8 mouse cellular contexts compared by ENCODE assay signal in the genomic region with DNA sequence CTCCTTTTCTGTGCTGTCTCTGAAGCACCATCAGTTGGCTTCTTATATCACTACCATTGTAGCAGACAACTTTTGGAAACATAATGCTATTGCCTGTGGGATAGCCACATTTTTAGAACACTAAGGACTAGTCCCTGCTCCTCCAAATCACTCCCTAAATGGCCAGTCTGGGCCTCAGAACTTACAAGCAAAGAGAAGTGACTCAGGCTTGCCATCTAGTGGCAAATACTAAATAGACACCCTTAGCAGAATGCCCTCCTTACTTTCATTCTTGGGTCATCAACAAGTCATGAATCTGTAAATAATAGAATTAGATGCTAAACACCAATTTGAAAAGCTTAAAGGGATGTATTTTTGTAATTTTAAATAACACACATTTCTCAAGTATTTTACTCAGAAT. TPM values are rescaled to one million over a fixed set of nuclear protein-coding genes. Genes with fewer than 3 reads are reported as not detected.
DNase-seq lines count a peak whose midpoint lies in the region; ATAC-seq and TF ChIP-seq lines count a peak whose summit lies in the region.

No protein-coding gene starts in this region.

- peak; percentile 52 for ATAC-seq in inflammation-experienced regulatory T-cells, adult 6 months
- ATAC-seq in midbrain, embryonic 16.5 days = 0 out of 2 replicates have a peak, but pooled peaks have one; percentile 57

- H3K4me1 ChIP-seq in MEL (ENCODE audit: control insufficient read depth in 1 of 2, insufficient read depth in 2 of 2, low read length in 2 of 2) = no peaks in the 10 kb centered on the region
- H3K4me1 ChIP-seq in midbrain, embryonic 16.5 days (ENCODE audit: control insufficient read depth, insufficient read depth, low read length) = no peaks in the 10 kb centered on the region

- no peak for TF ChIP-seq EP300 in MEL (IDR thresholded peaks at IDR 0.05; ENCODE audit: low read depth in 1 of 2, low read length in 2 of 2)

- H3K79me2 ChIP-seq in MEL (ENCODE audit: control insufficient read depth, insufficient read depth, low read length, poor library complexity) = no peaks in the 10 kb centered on the region

- peak in 2 of 3 experiments; percentile 57 to 66; a peak in 4 of 6 replicates for TF ChIP-seq CTCF in MEL (IDR thresholded peaks at IDR 0.05 in 2 of 3, conservative IDR thresholded peaks at IDR 0.05 in 1 of 3; ENCODE audit: control insufficient read depth in 1 of 3, insufficient read depth in 1 of 3, low read depth in 2 of 3, low read length in 3 of 3, poor library complexity in 1 of 3, severe bottlenecking in 1 of 3)

- no peaks in the 10 kb centered on the region for H3K9me3 ChIP-seq in MEL (replicated peaks; ENCODE audit: insufficient read depth, low read length)
- no peaks in the 10 kb centered on the region for H3K9me3 ChIP-seq in midbrain, embryonic 16.5 days (replicated peaks; ENCODE audit: control insufficient read depth, low read length, poor library complexity, severe bottlenecking)

- H3K36me3 ChIP-seq in MEL (ENCODE audit: control insufficient read depth in 1 of 2, insufficient read depth in 2 of 2, low read length in 2 of 2) = no peaks in the 10 kb centered on the region
- H3K36me3 ChIP-seq in midbrain, embryonic 16.5 days (ENCODE audit: control insufficient read depth, insufficient read depth, low read length) = 0 out of 2 replicates have a peak, but pooled peaks cover 3% of the 10 kb centered on the region

- DNase-seq in layer of hippocampus, adult 11-12 months (ENCODE audit: low spot score) = peak; percentile 50
- no peak for DNase-seq in layer of hippocampus, postnatal 10 days (ENCODE audit: low spot score in 2 of 2)
- peak; percentile 59 for DNase-seq in MEL (ENCODE audit: low read depth, low spot score)
- peak; percentile 62 to 78 for DNase-seq in cerebellum, postnatal 10 days
- no peak for DNase-seq in adrenal gland, adult 2 months
- no peak for DNase-seq in left cerebral cortex, postnatal 10 days (ENCODE audit: extremely low spot score in 1 of 2, low spot score in 2 of 2)

- intact Hi-C loops in left cerebral cortex, postnatal 10 days (cut with DNase I) = loop anchor here (5.0 kb wide), 1 partner anchor 59 kb away; no protein-coding TSS in a partner anchor

- TF ChIP-seq POLR2A in MEL (IDR thresholded peaks at IDR 0.05; ENCODE audit: control insufficient read depth in 1 of 2, insufficient read depth in 1 of 2, low read depth in 1 of 2, low read length in 2 of 2, poor library complexity in 1 of 2) = no peak

- no peaks in the 10 kb centered on the region for H3K27me3 ChIP-seq in MEL (ENCODE audit: control insufficient read depth in 1 of 2, insufficient read depth in 2 of 2, low read length in 2 of 2)
- no peaks in the 10 kb centered on the region for H3K27me3 ChIP-seq in midbrain, embryonic 16.5 days (ENCODE audit: control insufficient read depth, insufficient read depth, low read depth, low read length)

- H3K9ac ChIP-seq in MEL (ENCODE audit: control insufficient read depth, low read depth, low read length, poor library complexity, severe bottlenecking) = no peak overlapping the region
- H3K9ac ChIP-seq in midbrain, embryonic 16.5 days (ENCODE audit: low read depth, low read length) = no peak overlapping the region

- H3K4me3 ChIP-seq in MEL (ENCODE audit: control insufficient read depth in 1 of 2, insufficient read depth in 1 of 2, low read depth in 2 of 2, low read length in 2 of 2) = no peak overlapping the region
- no peak overlapping the region for H3K4me3 ChIP-seq in midbrain, embryonic 16.5 days (ENCODE audit: low read depth, low read length)

- no peak overlapping the region for H3K4me2 ChIP-seq in midbrain, embryonic 16.5 days (ENCODE audit: low read length)

- peak; percentile 56 for TF ChIP-seq RAD21 in MEL (IDR thresholded peaks at IDR 0.05; ENCODE audit: low read depth, low read length)

- no peak overlapping the region for H3K27ac ChIP-seq in MEL (ENCODE audit: control insufficient read depth, low read depth, low read length)
- H3K27ac ChIP-seq in midbrain, embryonic 16.5 days (ENCODE audit: low read length) = no peak overlapping the region

TF ChIP-seq in MEL, 35 proteins besides CTCF, POLR2A, EP300 and RAD21:
- no peak for TF ChIP-seq ETS1 (IDR thresholded peaks at IDR 0.05; ENCODE audit: low read depth, low read length)
- TF ChIP-seq ELF1 (IDR thresholded peaks at IDR 0.05; ENCODE audit: low read depth, low read length) = no peak
- no peak for TF ChIP-seq JUND (IDR thresholded peaks at IDR 0.05; ENCODE audit: low read depth, low read length)
- no peak for TF ChIP-seq KAT2A (conservative IDR thresholded peaks at IDR 0.05; ENCODE audit: low read depth, low read length)
- no peak for TF ChIP-seq ZKSCAN1 (IDR thresholded peaks at IDR 0.05; ENCODE audit: low read depth, low read length)
- peak; percentile 68 for TF ChIP-seq SMC3 (IDR thresholded peaks at IDR 0.05; ENCODE audit: low read depth, low read length)
- no peak for TF ChIP-seq MYC (IDR thresholded peaks at IDR 0.05; ENCODE audit: low read depth, low read length)
- TF ChIP-seq TBP (IDR thresholded peaks at IDR 0.05; ENCODE audit: low read depth, low read length) = no peak

RNA-seq across cellular contexts. Expression of gene 9330159F19Rik, which starts 4.7 kb away (rescaled TPM):
- 10 to 100 TPM; 93.0 to 95.5 TPM for total RNA-seq in layer of hippocampus, postnatal 10 days (2021)
- total RNA-seq in MEL (2012; rRNA removed) = not detected in 2 replicates
- polyA plus RNA-seq in MEL (2012; ENCODE audit: insufficient read depth in 1 of 2, insufficient read length in 2 of 2, low read depth in 1 of 2, low replicate concordance in 2 of 2, missing spikeins in 1 of 2) = not detected
- not detected for polyA plus RNA-seq in inflammation-experienced regulatory T-cells, adult 6 months (2017; shearing (Covaris generic))
- polyA plus RNA-seq in midbrain, embryonic 16.5 days (2015; fragmentation: Nextera tagmentation; extraction: Ambion mirVana) = 35.1 and 39.6 TPM in 2 replicates
- 1 to 10 TPM; 5.3 to 5.9 TPM for total RNA-seq in adrenal gland, adult 2 months (2021)
- 0.08 and 0.16 TPM in 2 replicates for polyA plus RNA-seq in adrenal gland, adult 2 months (2012; rRNA removed)
- 10 to 100 TPM; 80.6 to 84.5 TPM for total RNA-seq in left cerebral cortex, postnatal 10 days (2021)

RNA-seq across cellular contexts. Expression of gene Gm49353, which starts 8.0 kb away (rescaled TPM):
- total RNA-seq in layer of hippocampus, postnatal 10 days (2021) = 10 to 100 TPM; 20.5 to 36.9 TPM
- total RNA-seq in MEL (2012; rRNA removed) = not detected in 2 replicates
- polyA plus RNA-seq in MEL (2012; ENCODE audit: insufficient read depth in 1 of 2, insufficient read length in 2 of 2, low read depth in 1 of 2, low replicate concordance in 2 of 2, missing spikeins in 1 of 2) = not detected
- polyA plus RNA-seq in inflammation-experienced regulatory T-cells, adult 6 months (2017; shearing (Covaris generic)) = not detected
- polyA plus RNA-seq in midbrain, embryonic 16.5 days (2015; fragmentation: Nextera tagmentation; extraction: Ambion mirVana) = 10.6 and 15.6 TPM in 2 replicates
- 1 to 10 TPM; 1.6 to 2.4 TPM for total RNA-seq in adrenal gland, adult 2 months (2021)
- polyA plus RNA-seq in adrenal gland, adult 2 months (2012; rRNA removed) = not detected in 2 replicates
- 10 to 100 TPM; 27.1 to 29.6 TPM for total RNA-seq in left cerebral cortex, postnatal 10 days (2021)

Comparison
In these comparisons a context has a peak if more than half of its experiments do, and no peak if none do; other contexts are left out.
1. DNase-seq: peak in layer of hippocampus, adult 11-12 months (single experiment), MEL (single experiment) and cerebellum, postnatal 10 days (2 of 2); none in layer of hippocampus, postnatal 10 days (0 of 2), adrenal gland, adult 2 months (single experiment) and left cerebral cortex, postnatal 10 days (0 of 2).
2. RNA of gene 9330159F19Rik, which starts 4.7 kb away (total RNA-seq): 93.0 to 95.5 TPM in layer of hippocampus, postnatal 10 days and 80.6 to 84.5 TPM in left cerebral cortex, postnatal 10 days; 5.3 to 5.9 TPM in adrenal gland, adult 2 months and not detected in MEL; every median in the first group is over 10 times any median in the second.
3. RNA of gene Gm49353, which starts 8.0 kb away (total RNA-seq): 20.5 to 36.9 TPM in layer of hippocampus, postnatal 10 days and 27.1 to 29.6 TPM in left cerebral cortex, postnatal 10 days; 1.6 to 2.4 TPM in adrenal gland, adult 2 months and not detected in MEL; every median in the first group is over 4 times any median in the second.